Mouse (Mus musculus): ENCODE data around the gene Bysl.

GRCm38 (mm10) chr17:47625088-47625487 lies 13.8 kb upstream of the Bysl start:
- TF ChIP-seq POLR2A (IDR thresholded peaks at IDR 0.05; ENCODE audit: extremely low read depth, insufficient read depth, low read length) (no peak), CTCF (IDR thresholded peaks at IDR 0.05; ENCODE audit: low read depth, low read length) (no peak)

All from liver, adult 2 months (tissue).